Mouse (Mus musculus) embryonic facial prominence, embryonic 13.5 days (tissue): ENCODE measurements at regions not wholly inside any gene's neighbourhood (a gene's known extent, or its start where the extent isn't known, plus 50 kb on each side); places are given as distances from the start of the nearest gene placed in this dataset.

Source experiments
- ATAC-seq: fragments of 200-750 bp; cut with Nextera tagmentation; 2 replicates; pipeline ENCODE4 v1.8.0; 2017; ENCODE audit warnings: low read depth; ENCODE audit not compliant: insufficient number of reproducible peaks, insufficient read depth, low FRiP score, low TSS enrichment
- H3K27ac ChIP-seq: fragments of 300-500 bp; sonication (generic); 2 replicates; pipeline ENCODE4 v1.5.1; 2015; ENCODE audit warnings: moderate library complexity, mild to moderate bottlenecking, inconsistent platforms
- H3K27me3 ChIP-seq: fragments of 300-500 bp; sonication (generic); 2 replicates; pipeline ENCODE4 v1.6.1; 2015; ENCODE audit warnings: mild to moderate bottlenecking, inconsistent platforms
- H3K36me3 ChIP-seq: fragments of 300-500 bp; sonication (generic); 2 replicates; pipeline ENCODE4 v1.6.1; 2015; ENCODE audit warnings: mild to moderate bottlenecking, inconsistent platforms
- H3K4me1 ChIP-seq: fragments of 300-500 bp; sonication (generic); 2 replicates; pipeline ENCODE4 v1.6.1; 2015; ENCODE audit warnings: inconsistent platforms
- H3K4me2 ChIP-seq: fragments of 300-500 bp; sonication (generic); 2 replicates; pipeline ENCODE4 v1.6.1; 2015; ENCODE audit warnings: moderate library complexity, mild to moderate bottlenecking, inconsistent platforms
- H3K4me3 ChIP-seq: fragments of 300-500 bp; sonication (generic); 2 replicates; pipeline ENCODE4 v1.5.1; 2015; ENCODE audit warnings: mild to moderate bottlenecking, inconsistent platforms
- H3K9ac ChIP-seq: fragments of 300-500 bp; sonication (generic); 2 replicates; pipeline ENCODE4 v1.6.1; 2015; ENCODE audit warnings: mild to moderate bottlenecking, inconsistent platforms
- H3K9me3 ChIP-seq: fragments of 300-500 bp; sonication (generic); 2 replicates; pipeline ENCODE4 v1.6.1; 2016; ENCODE audit warnings: inconsistent platforms
- WGBS: fragments of 180-500 bp; shearing (Covaris S2); methylation state at CpG from one replicate; pipeline ENCODE4 v1.1.7; 2015; ENCODE audit warnings: mixed read lengths; 5-methylcytosine and 5-hydroxymethylcytosine counted together

- no peak for ATAC-seq
- Histone ChIP-seq H3K27ac (no peak overlapping the region), H3K9ac (no peak overlapping the region), H3K4me1 (no peaks in the 10 kb centered on the region), H3K4me3 (no peak overlapping the region), H3K4me2 (no peak overlapping the region), H3K27me3 (no peaks in the 10 kb centered on the region), H3K9me3 (no peaks in the 10 kb centered on the region), H3K36me3 (no peaks in the 10 kb centered on the region)
- 85% methylated on average over 3 of the region's 3 CpGs for WGBS
Measured at GRCm38 (mm10) chr17:75796380-75796779, 244.6 kb upstream of the Fam98a start.

- no peak for ATAC-seq
- H3K27me3 ChIP-seq = no peaks in the 10 kb centered on the region
- no peak overlapping the region for H3K4me3 ChIP-seq
- no peak overlapping the region for H3K27ac ChIP-seq
- no peaks in the 10 kb centered on the region for H3K9me3 ChIP-seq
- WGBS = 79% methylated on average over 3 of the region's 3 CpGs
- H3K4me1 ChIP-seq = no peaks in the 10 kb centered on the region
- no peak overlapping the region for H3K4me2 ChIP-seq
- H3K36me3 ChIP-seq = no peaks in the 10 kb centered on the region
- no peak overlapping the region for H3K9ac ChIP-seq
Measured at GRCm38 (mm10) chr17:75795772-75796171, 244.0 kb upstream of the Fam98a start.

DNA sequence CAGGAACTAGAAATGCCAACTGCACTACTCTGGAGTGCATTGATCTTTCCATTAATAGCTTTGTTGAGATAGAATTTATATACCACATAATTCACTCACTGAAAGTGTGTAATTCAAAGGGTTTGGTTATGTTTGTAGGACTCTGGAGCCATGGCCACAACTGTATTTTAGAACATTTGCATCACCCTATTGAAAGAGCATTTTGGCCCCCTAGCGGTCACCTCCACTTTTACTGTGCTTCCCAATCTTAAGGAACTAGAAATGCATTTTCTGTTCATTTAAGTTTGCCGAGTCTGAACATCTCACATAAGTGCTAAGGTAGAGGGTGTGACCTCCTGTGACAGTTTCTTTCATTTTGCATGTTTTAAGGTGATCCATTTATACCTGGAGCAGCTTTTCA, 228.0 kb upstream of the Fam98a start:
- 44% methylated on average over 2 of the region's 2 CpGs for WGBS
- Histone ChIP-seq H3K36me3 (no peaks in the 10 kb centered on the region), H3K4me2 (no peak overlapping the region), H3K27me3 (no peaks in the 10 kb centered on the region), H3K4me3 (no peak overlapping the region), H3K9me3 (no peaks in the 10 kb centered on the region), H3K27ac (no peak overlapping the region), H3K4me1 (no peaks in the 10 kb centered on the region), H3K9ac (no peak overlapping the region)
- no peak for ATAC-seq

DNA sequence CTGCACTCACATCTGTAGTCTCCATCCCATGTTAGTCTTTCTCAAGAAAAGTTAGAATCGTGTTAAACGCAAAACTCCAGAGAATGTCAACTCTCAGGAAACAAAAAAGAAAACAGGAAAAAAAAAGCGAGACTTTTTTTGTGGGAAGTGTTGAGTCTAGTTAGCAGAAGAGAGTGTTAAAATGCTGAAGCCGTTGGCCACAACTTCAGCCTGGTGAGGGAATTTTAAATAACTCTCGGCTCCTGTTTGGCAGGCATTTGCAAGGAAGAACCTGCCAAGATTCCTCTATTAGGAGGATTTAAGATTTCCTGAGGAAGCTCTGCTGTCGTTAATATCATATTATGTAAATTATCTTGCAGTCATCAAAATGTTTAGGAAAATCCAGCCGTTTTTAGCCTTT, 224.9 kb upstream of the Fam98a start:
- no peak for ATAC-seq
- 81% methylated on average over 7 of the region's 7 CpGs for WGBS

DNA sequence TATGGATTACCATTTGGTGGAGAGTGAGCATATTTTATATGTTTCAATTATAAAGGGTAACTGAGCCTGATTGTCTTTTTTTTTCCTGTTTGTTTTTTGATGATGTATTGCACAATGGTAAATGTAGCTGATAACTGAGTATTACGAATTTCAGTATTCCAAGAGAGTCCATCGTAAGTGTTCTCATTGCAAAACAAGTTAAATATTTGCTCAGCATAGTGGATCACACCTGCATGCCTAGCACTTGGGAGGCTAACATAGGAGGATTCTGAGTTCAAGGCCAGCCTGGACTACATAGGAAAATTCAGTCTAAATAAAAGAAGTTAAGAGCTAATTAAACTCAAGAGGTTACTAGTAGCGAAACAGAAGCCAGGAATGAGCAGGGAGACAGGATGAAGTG, 223.8 kb upstream of the Fam98a start:
- no peak for ATAC-seq
- no peak overlapping the region for H3K9ac ChIP-seq
- 86% methylated on average over 3 of the region's 3 CpGs for WGBS
- H3K27me3 ChIP-seq = no peaks in the 10 kb centered on the region
- H3K4me1 ChIP-seq = no peaks in the 10 kb centered on the region
- no peak overlapping the region for H3K4me3 ChIP-seq
- H3K9me3 ChIP-seq = no peaks in the 10 kb centered on the region
- H3K36me3 ChIP-seq = no peaks in the 10 kb centered on the region
- no peak overlapping the region for H3K4me2 ChIP-seq
- H3K27ac ChIP-seq = no peak overlapping the region

More for the DNA sequence above, 224.9 kb upstream of the Fam98a start:
- no peaks in the 10 kb centered on the region for H3K27me3 ChIP-seq
- H3K9me3 ChIP-seq = no peaks in the 10 kb centered on the region
- no peak overlapping the region for H3K9ac ChIP-seq
- H3K36me3 ChIP-seq = no peaks in the 10 kb centered on the region
- no peaks in the 10 kb centered on the region for H3K4me1 ChIP-seq
- H3K4me3 ChIP-seq = no peak overlapping the region
- no peak overlapping the region for H3K4me2 ChIP-seq
- H3K27ac ChIP-seq = no peak overlapping the region

DNA sequence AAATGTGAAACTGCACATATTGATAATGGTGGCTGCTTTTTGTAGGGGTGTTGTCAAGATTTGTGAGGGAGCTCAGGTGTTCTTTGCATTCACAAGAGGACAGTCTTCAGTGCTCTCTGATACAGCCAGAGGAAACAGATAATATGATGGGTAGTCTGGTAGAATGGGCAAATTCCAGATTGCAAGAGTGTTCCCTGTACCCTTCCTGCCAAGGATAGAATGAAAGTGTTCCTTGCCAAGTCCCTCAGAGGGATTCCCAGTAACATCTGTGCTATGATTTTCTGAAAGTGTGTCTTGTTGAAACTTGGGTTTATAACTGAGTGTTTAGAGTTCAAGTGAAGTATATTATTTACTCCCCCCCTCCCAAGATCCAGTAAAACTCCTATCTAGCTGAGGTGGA, 221.1 kb upstream of the Fam98a start:
- Histone ChIP-seq H3K4me1 (no peaks in the 10 kb centered on the region), H3K27me3 (no peaks in the 10 kb centered on the region), H3K36me3 (no peaks in the 10 kb centered on the region), H3K9me3 (no peaks in the 10 kb centered on the region), H3K4me2 (no peak overlapping the region), H3K27ac (no peak overlapping the region), H3K9ac (no peak overlapping the region), H3K4me3 (no peak overlapping the region)
- no peak for ATAC-seq

GRCm38 (mm10) chr17:75768654-75769053, 216.9 kb upstream of the Fam98a start:
- Histone ChIP-seq H3K4me2 (no peak overlapping the region), H3K4me1 (no peaks in the 10 kb centered on the region), H3K9me3 (no peaks in the 10 kb centered on the region), H3K27ac (no peak overlapping the region), H3K36me3 (no peaks in the 10 kb centered on the region), H3K27me3 (no peaks in the 10 kb centered on the region), H3K4me3 (no peak overlapping the region), H3K9ac (no peak overlapping the region)
- WGBS = 75% methylated on average over 6 of the region's 6 CpGs
- ATAC-seq = no peak

DNA sequence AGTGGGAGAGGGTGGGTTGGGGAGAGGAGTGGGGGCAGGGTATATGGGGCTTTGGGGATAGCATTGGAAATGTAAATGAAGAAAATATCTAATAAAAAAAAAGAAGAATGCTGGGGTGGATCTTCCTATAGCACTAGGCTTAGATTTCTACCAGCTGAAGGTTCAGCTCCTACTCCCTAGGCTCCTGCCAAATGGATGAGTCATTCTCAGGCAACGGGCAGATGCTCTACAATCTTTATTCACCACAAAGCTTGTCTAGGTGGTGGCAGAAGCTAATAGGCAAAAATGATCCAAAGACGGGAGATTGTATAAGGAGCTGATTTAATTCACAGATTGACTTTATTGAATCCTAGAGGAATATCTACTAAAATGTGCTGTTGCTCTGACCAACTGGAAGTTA, 211.6 kb upstream of the Fam98a start:
- no peaks in the 10 kb centered on the region for H3K36me3 ChIP-seq
- H3K4me3 ChIP-seq = no peak overlapping the region
- ATAC-seq = no peak
- no peak overlapping the region for H3K9ac ChIP-seq
- no peaks in the 10 kb centered on the region for H3K27me3 ChIP-seq
- H3K9me3 ChIP-seq = no peaks in the 10 kb centered on the region
- no peak overlapping the region for H3K27ac ChIP-seq
- WGBS = 84% methylated on average over 2 of the region's 2 CpGs
- H3K4me2 ChIP-seq = no peak overlapping the region
- H3K4me1 ChIP-seq = no peaks in the 10 kb centered on the region

- no peak overlapping the region for H3K9ac ChIP-seq
- H3K4me3 ChIP-seq = no peak overlapping the region
- 89% methylated on average over 5 of the region's 5 CpGs for WGBS
- no peaks in the 10 kb centered on the region for H3K9me3 ChIP-seq
- H3K27me3 ChIP-seq = no peaks in the 10 kb centered on the region
- ATAC-seq = no peak
- no peaks in the 10 kb centered on the region for H3K4me1 ChIP-seq
- no peak overlapping the region for H3K27ac ChIP-seq
- no peak overlapping the region for H3K4me2 ChIP-seq
- no peaks in the 10 kb centered on the region for H3K36me3 ChIP-seq
Measured at GRCm38 (mm10) chr17:75756487-75756886, 204.7 kb upstream of the Fam98a start.

GRCm38 (mm10) chr17:75716458-75716857, 164.7 kb upstream of the Fam98a start:
- H3K9me3 ChIP-seq = no peaks in the 10 kb centered on the region
- H3K27me3 ChIP-seq = no peaks in the 10 kb centered on the region
- no peak overlapping the region for H3K9ac ChIP-seq
- no peaks in the 10 kb centered on the region for H3K36me3 ChIP-seq
- no peak overlapping the region for H3K4me2 ChIP-seq
- no peak overlapping the region for H3K4me3 ChIP-seq
- no peaks in the 10 kb centered on the region for H3K4me1 ChIP-seq
- 97% methylated on average over 4 of the region's 4 CpGs for WGBS
- ATAC-seq = no peak
- no peak overlapping the region for H3K27ac ChIP-seq

GRCm38 (mm10) chr17:75714578-75714977, 162.8 kb upstream of the Fam98a start:
- no peak for ATAC-seq
- H3K4me1 ChIP-seq = no peaks in the 10 kb centered on the region

GRCm38 (mm10) chr17:75714059-75714458, 162.3 kb upstream of the Fam98a start:
- Histone ChIP-seq H3K27ac (no peak overlapping the region), H3K9ac (no peak overlapping the region), H3K36me3 (no peaks in the 10 kb centered on the region), H3K27me3 (no peaks in the 10 kb centered on the region), H3K9me3 (no peaks in the 10 kb centered on the region), H3K4me1 (no peaks in the 10 kb centered on the region), H3K4me3 (no peak overlapping the region), H3K4me2 (no peak overlapping the region)
- no peak for ATAC-seq
- 89% methylated on average over 1 of the region's 1 CpGs for WGBS

More at GRCm38 (mm10) chr17:75714578-75714977, 162.8 kb upstream of the Fam98a start:
- H3K27ac ChIP-seq = no peak overlapping the region
- no peaks in the 10 kb centered on the region for H3K27me3 ChIP-seq
- H3K4me3 ChIP-seq = no peak overlapping the region
- no peak overlapping the region for H3K9ac ChIP-seq
- H3K4me2 ChIP-seq = no peak overlapping the region
- no peaks in the 10 kb centered on the region for H3K36me3 ChIP-seq
- H3K9me3 ChIP-seq = no peaks in the 10 kb centered on the region

GRCm38 (mm10) chr17:75707687-75708086, 155.9 kb upstream of the Fam98a start:
- no peak for ATAC-seq
- no peaks in the 10 kb centered on the region for H3K9me3 ChIP-seq
- WGBS = 81% methylated on average over 4 of the region's 4 CpGs

More at GRCm38 (mm10) chr17:75707687-75708086, 155.9 kb upstream of the Fam98a start:
- H3K4me2 ChIP-seq = no peak overlapping the region
- no peaks in the 10 kb centered on the region for H3K36me3 ChIP-seq
- no peak overlapping the region for H3K4me3 ChIP-seq
- no peaks in the 10 kb centered on the region for H3K27me3 ChIP-seq
- H3K27ac ChIP-seq = no peak overlapping the region
- H3K4me1 ChIP-seq = no peaks in the 10 kb centered on the region
- no peak overlapping the region for H3K9ac ChIP-seq
